Mouse (Mus musculus) lung, embryonic 14.5 days (tissue): ENCODE measurements around the gene Kdm2b. TPM values are rescaled to one million over a fixed set of nuclear protein-coding genes. Genes with fewer than 3 reads are reported as not detected.

Experiments
- ATAC-seq: fragments of 200-750 bp; cut with Nextera tagmentation; 2 replicates; pipeline ENCODE4 v1.8.0; 2017; ENCODE audit warnings: mild to moderate bottlenecking, moderate TSS enrichment, moderate library complexity; ENCODE audit not compliant: insufficient read depth
- DNase-seq: peaks from one replicate; pipeline ENCODE4 v3.0.0-alpha.2; 2015
- H3K27ac ChIP-seq: fragments of 300-500 bp; sonication (generic); 2 replicates; pipeline ENCODE4 v1.5.1; 2014; ENCODE audit warnings: low read depth, mild to moderate bottlenecking, moderate library complexity
- H3K27me3 ChIP-seq: fragments of 300-500 bp; sonication (generic); 2 replicates; pipeline ENCODE4 v1.6.1; 2014; ENCODE audit warnings: low read length, control low read depth; ENCODE audit not compliant: insufficient read depth
- H3K36me3 ChIP-seq: fragments of 300-500 bp; sonication (generic); 2 replicates; pipeline ENCODE4 v1.6.1; 2014; ENCODE audit warnings: control low read depth; ENCODE audit not compliant: insufficient read depth
- H3K4me1 ChIP-seq: fragments of 300-500 bp; sonication (generic); 2 replicates; pipeline ENCODE4 v1.6.1; 2014; ENCODE audit warnings: antibody characterized with exemption, control low read depth; ENCODE audit not compliant: insufficient read depth
- H3K4me2 ChIP-seq: fragments of 300-500 bp; sonication (generic); 2 replicates; pipeline ENCODE4 v1.6.1; 2014; ENCODE audit warnings: mild to moderate bottlenecking
- H3K4me3 ChIP-seq: fragments of 300-500 bp; sonication (generic); 2 replicates; pipeline ENCODE4 v1.5.1; 2014; ENCODE audit warnings: low read depth, low read length
- H3K9ac ChIP-seq: fragments of 300-500 bp; sonication (generic); 2 replicates; pipeline ENCODE4 v1.6.1; 2014
- H3K9me3 ChIP-seq: fragments of 300-500 bp; sonication (generic); 2 replicates; pipeline ENCODE4 v1.6.1; 2016; ENCODE audit warnings: low read depth, low read length, control low read depth
- CTCF ChIP-seq: IDR thresholded peaks from 2 replicates; pipeline ENCODE4 v1.5.1; 2016; ENCODE audit warnings: antibody characterized with exemption, low read depth
- WGBS: fragments of 180-500 bp; shearing (Covaris S2); extraction: QIAGEN DNeasy Blood & Tissue Kit; methylation state at CpG from one replicate; pipeline ENCODE4 v1.1.7; 2014; 5-methylcytosine and 5-hydroxymethylcytosine counted together
- polyA plus RNA-seq: library from polyadenylated mRNA; unstranded; fragments of >200 nt; fragmentation: Nextera tagmentation; extraction: Ambion mirVana; gene quantifications from 2 replicates; pipeline ENCODE4 v1.2.1, GENCODE M21; 2014

The Kdm2b gene
- polyA plus RNA-seq, 1 experiment from 2014 or later: 46.7 TPM

DNA sequence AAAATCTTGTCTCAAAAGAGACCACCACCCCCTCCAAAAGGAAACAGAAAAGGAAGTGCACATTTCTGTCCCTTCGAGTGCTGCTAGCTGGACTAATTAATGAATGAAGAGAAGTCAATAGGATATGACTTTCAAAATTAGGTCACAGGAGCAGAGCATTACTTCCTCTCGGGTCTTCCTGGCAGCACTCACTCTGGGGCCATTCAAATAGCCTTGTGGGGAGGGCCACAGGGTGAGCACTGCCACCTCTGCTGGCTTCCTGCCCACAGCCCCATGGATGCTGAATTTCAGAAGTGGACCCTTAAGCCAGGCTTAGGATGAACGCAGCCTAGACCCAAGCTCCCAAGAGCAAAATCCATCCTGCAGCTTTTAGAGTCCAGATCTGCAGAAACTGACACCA, 33.6 kb downstream of the Kdm2b start:
- no peak for TF ChIP-seq CTCF
- Histone ChIP-seq H3K27ac (no peak overlapping the region), H3K9me3 (no peaks in the 10 kb centered on the region), H3K4me2 (no peak overlapping the region), H3K4me3 (no peak overlapping the region), H3K27me3 (peaks cover 34% of the 10 kb centered on the region), H3K9ac (no peak overlapping the region), H3K36me3 (0 out of 2 replicates have a peak, but pooled peaks cover 3% of the 10 kb centered on the region), H3K4me1 (peaks cover 5% of the 10 kb centered on the region; the same call in 1 of the 2 replicates)
- ATAC-seq: no peak
- 61% methylated on average over 3 of the region's 3 CpGs for WGBS
- DNase-seq: no peak

DNA sequence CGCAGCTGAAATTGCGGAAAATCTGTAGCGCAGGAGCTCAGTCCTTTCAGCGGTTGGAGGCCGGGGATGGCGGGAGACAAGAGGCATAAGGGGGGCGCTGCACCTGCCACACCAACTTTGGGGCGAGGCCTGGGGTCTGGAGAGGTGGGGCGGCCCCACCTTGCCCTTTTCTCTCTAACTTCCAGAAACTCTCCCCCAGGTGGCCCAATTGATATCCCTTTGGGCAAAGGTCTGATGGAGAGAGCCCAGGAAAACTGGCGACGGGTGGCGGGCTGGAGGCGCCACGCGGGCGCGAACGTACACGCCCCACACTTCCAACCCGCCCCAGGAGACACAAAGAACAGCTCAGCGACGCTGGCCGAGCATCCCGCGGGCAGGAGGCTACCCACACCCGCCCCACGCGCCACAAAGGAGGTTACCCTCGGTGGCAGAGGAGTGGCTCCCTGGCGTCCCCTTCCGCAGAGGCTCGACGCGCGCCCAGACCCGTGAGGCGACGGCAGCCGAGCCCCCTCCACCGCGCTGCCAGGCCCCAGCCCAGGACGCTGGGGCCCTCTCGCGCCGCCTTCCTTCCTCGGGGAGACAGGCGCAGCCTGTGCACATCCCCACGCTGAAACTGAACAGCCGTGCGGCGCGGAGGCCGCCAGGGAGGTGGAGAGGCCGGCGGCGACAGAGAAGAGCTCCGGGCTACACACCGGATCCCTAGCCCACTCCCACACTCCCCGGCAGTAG, 37.5 kb downstream of the Kdm2b start:
- no peak for TF ChIP-seq CTCF
- H3K4me1 ChIP-seq: peaks cover 5% of the 10 kb centered on the region; the same call in 1 of the 2 replicates
- peak overlapping the region; percentile 54 for H3K9ac ChIP-seq
- peak overlapping the region; percentile 73 for H3K4me2 ChIP-seq
- H3K9me3 ChIP-seq: no peaks in the 10 kb centered on the region
- DNase-seq (peak; percentile 35), ATAC-seq (peak; percentile 33; the same call in 1 of the 2 replicates)
- peak overlapping the region; percentile 38 for H3K4me3 ChIP-seq
- H3K27me3 ChIP-seq: peaks cover 40% of the 10 kb centered on the region
- H3K27ac ChIP-seq: no peak overlapping the region
- 2% methylated on average over 59 of the region's 59 CpGs for WGBS
- H3K36me3 ChIP-seq: no peaks in the 10 kb centered on the region

DNA sequence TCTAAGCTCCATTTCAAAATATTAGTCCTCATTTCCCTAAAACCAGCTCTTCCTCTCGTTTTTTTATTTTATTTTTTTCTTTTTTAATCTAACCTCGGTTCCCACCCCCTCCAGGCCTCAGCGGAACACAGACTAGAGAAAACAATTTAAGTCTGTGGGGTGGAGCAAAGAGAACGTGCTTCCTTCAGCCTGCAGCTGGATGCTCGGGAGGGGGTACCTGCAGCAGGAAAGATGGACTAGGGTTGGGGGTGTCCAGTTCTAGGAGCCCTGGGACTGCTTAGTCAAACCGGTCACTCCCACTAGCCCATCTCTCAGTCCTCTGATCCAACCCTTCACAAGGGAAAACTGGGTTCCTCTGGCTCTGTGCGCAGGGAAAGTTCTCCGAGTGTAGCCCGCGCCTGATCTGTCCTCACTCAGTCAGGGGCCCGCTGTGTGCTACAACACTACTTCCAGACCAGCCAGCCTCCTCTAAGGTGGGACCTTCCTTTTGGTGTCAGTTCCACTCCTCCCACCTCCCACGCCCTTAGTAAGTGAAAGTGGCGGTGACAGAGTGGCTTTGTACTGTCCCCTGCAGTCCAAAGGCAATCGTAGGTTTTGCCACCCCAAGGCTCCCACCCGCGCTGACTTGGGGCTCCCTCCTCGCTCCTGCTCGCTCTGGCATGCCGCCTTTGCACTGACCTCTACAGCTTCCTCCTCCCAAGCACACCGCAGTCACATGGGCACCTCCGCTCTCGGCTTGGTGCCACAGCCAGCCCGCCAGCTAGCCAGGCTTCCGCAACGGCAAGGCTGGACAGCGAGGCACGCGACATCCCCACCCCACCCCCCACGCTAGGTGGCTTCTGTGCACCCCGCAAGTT, 38.3 kb downstream of the Kdm2b start:
- H3K4me3 ChIP-seq: peak overlapping the region; percentile 38
- H3K4me2 ChIP-seq: peak overlapping the region; percentile 73
- DNase-seq: peak; percentile 57
- peaks cover 40% of the 10 kb centered on the region for H3K27me3 ChIP-seq
- H3K27ac ChIP-seq: no peak overlapping the region
- H3K9ac ChIP-seq: peak overlapping the region; percentile 54
- peaks cover 5% of the 10 kb centered on the region; the same call in 1 of the 2 replicates for H3K36me3 ChIP-seq
- H3K4me1 ChIP-seq: peaks cover 5% of the 10 kb centered on the region; the same call in 1 of the 2 replicates
- no peak for TF ChIP-seq CTCF
- 4% methylated on average over 30 of the region's 30 CpGs for WGBS
- peak; percentile 42; the same call in 1 of the 2 replicates for ATAC-seq
- H3K9me3 ChIP-seq: no peaks in the 10 kb centered on the region

DNA sequence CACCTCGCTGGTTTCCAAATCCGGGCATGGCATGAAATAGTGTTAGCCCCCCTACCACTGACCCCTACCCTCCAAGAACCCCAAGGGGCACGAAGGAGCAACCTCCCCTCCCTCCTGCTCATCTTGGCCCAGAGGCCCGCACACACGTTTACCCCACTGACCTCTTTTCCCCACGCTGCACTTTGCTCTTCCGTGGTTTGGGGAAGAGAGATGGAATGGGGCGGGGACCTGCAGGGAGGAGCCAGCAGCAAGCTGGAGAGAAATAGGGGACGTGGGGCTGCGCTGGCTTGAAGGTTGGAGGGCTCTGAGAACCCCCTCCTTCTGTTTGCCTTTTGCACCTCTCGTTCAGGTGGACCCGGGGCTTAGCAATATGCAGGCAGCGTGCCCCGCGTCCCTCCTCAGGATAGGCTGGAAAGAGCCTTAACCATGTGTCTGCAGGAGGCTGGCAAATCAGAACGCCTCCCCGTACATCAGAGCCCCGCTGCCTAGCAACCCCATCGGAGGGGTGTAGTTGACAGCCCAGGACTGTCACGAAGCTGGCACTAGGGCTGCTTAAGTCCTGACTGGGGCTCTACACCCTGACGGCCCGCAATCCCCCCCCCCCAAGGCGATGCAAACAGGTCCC, 39.2 kb downstream of the Kdm2b start:
- 17% methylated on average over 23 of the region's 23 CpGs for WGBS
- peak overlapping the region; percentile 73 for H3K4me2 ChIP-seq
- peaks cover 40% of the 10 kb centered on the region for H3K27me3 ChIP-seq
- peaks cover 5% of the 10 kb centered on the region; the same call in 1 of the 2 replicates for H3K36me3 ChIP-seq
- H3K9me3 ChIP-seq: no peaks in the 10 kb centered on the region
- no peak for TF ChIP-seq CTCF
- H3K9ac ChIP-seq: no peak overlapping the region; the same call in 1 of the 2 replicates
- peak; percentile 85 for ATAC-seq
- peak overlapping the region; percentile 38 for H3K4me3 ChIP-seq
- H3K27ac ChIP-seq: no peak overlapping the region
- peaks cover 5% of the 10 kb centered on the region; the same call in 1 of the 2 replicates for H3K4me1 ChIP-seq
- DNase-seq: peak; percentile 75

DNA sequence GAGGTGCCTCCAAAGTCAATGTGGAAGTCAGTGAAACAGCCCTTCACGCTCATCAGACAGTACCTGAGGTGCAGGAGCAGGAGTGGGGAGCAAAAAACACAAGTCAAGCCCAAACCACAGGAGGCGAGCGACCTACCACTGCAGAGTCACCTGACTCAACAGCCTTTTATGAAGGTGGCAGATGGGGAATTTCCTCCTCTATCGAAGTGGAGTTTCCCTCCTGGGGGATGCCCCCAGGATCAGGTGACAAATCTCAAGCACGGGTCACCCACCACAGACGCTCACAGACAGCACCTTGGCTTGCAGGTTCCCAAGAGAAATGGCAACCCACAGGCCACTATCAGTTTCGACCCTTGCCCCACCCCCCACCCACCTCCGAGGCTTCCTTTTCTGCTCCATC, 40.5 kb downstream of the Kdm2b start:
- Histone ChIP-seq H3K36me3 (peaks cover 5% of the 10 kb centered on the region; the same call in 1 of the 2 replicates), H3K4me2 (no peak overlapping the region), H3K9ac (no peak overlapping the region), H3K4me1 (peaks cover 5% of the 10 kb centered on the region; the same call in 1 of the 2 replicates), H3K27ac (no peak overlapping the region), H3K27me3 (peaks cover 35% of the 10 kb centered on the region), H3K4me3 (no peak overlapping the region), H3K9me3 (no peaks in the 10 kb centered on the region)
- 83% methylated on average over 8 of the region's 8 CpGs for WGBS
- TF ChIP-seq CTCF: no peak
- ATAC-seq (no peak), DNase-seq (no peak)

DNA sequence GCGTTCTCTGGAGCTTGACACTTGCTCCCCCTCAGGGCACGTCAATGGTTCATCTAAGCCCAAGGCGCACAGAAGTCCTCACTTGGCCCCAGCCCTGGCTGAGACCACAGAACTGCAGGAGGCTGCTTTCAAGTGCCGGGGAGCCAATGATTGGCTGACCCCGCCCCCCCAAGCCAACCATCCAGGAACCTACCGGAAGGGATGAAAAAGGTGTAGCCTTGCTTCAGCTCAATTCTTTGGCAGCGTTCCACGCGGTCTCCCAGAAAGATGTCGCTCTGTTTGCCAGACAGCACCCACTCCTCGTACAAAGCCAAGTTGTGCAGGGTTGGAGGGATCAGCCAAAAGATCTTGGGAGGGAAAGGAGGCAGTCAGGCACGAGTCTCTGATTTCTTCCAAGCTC, 42.1 kb downstream of the Kdm2b start:
- TF ChIP-seq CTCF: no peak
- no peaks in the 10 kb centered on the region for H3K9me3 ChIP-seq
- 75% methylated on average over 12 of the region's 12 CpGs for WGBS
- no peak overlapping the region for H3K4me3 ChIP-seq
- DNase-seq (no peak), ATAC-seq (no peak)
- H3K27me3 ChIP-seq: peaks cover 21% of the 10 kb centered on the region
- no peak overlapping the region for H3K9ac ChIP-seq
- H3K4me2 ChIP-seq: no peak overlapping the region
- peaks cover 5% of the 10 kb centered on the region; the same call in 1 of the 2 replicates for H3K4me1 ChIP-seq
- no peak overlapping the region for H3K27ac ChIP-seq
- H3K36me3 ChIP-seq: peaks cover 5% of the 10 kb centered on the region; the same call in 1 of the 2 replicates
